Mouse (Mus musculus): ENCODE data around the gene Bcan.

Gene Bcan

DNA sequence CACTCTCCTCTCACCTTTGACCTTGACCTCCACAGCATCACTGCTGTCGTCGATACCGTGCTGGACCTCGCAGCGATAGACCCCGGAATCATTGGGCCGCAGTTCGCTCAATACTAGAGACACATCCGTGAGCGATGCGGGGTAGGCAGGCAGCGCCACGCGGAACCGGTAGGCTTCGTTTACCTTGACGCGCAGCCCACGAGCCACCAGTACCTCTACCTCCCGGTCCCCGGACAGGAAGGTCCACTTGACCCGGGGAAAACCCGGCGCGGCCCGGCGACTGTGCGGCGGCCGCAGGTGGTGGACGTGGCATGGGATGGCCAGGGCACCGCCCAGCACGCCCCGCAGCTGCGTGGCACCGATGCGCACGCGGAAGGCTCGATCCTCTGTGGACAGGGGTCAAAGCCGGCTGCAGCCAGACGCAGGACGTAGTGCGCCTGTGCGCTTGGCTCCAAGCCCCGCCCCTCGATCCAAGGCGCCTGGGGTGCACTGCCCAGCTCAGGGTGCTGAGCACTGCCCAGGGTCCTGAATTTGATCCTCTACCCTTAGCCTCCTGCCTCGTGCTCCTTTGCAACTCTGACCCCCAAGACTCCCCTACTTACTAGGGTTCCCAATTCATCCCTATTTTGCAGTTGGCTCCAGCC lies 2.9 kb downstream of the Bcan start:
- DNase-seq (ENCODE audit: low read depth, low spot score): no peak

DNA sequence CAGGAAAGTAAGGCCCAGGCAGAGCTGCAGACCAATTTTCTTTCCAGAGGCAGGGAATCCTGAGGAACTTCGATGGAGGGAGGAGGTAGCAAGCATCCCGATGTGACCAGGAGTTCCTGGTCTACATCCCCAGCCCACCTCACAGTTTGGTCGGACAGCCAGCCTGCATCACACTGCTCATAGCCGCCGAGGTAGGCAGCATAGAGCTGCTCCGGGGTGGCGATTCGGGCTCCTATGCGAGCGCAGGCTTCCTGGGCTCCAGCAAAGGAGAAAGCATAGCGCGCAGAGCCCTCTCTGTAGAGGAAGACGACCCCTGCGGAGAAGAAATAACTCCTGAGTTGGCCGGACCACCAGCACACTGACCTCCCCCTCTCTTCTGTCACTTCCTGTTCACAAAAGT lies 3.6 kb downstream of the Bcan start:
- DNase-seq (ENCODE audit: low read depth, low spot score): no peak

DNA sequence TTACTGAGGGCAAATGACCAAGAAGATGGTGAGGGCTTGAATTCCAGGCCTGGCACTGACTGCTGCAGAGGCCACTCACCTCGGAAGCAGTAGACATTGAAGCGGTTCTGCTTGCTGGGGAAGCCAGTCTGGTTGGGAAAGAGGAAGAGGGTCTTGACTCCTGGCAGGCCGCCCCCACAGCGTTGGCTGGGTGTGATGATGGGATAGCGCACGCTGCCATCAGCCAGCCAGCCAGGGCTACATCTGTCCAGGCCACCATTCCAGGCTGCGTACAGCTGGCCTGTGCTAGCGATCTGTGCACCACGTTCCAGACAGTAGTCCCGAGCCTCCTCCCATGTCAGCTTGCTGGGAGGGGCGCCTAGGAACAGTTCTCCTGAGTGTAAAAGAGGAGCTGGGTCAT lies 4.7 kb downstream of the Bcan start:
- DNase-seq (ENCODE audit: low read depth, low spot score): no peak

DNA sequence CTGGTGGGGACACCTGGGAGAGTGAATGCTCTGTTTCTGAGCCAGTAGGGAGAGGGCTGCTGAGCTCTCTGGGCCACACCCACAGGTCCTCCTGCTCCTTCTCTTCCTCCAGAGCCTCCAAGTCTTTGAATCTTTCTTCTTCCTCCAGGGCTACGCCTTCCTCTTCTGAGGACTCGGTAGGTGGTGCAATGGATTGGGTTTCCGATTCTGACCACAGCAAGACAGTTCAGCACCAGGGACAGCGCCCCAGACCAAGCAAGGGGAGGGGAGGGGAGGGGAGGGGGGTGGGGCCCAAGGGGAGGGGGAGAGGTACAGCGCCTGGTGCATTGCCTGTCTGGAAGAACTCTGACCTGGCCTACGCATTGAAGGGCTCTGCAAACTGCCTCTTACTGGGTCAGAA lies 6.6 kb downstream of the Bcan start:
- no peak for DNase-seq (ENCODE audit: low read depth, low spot score)

DNA sequence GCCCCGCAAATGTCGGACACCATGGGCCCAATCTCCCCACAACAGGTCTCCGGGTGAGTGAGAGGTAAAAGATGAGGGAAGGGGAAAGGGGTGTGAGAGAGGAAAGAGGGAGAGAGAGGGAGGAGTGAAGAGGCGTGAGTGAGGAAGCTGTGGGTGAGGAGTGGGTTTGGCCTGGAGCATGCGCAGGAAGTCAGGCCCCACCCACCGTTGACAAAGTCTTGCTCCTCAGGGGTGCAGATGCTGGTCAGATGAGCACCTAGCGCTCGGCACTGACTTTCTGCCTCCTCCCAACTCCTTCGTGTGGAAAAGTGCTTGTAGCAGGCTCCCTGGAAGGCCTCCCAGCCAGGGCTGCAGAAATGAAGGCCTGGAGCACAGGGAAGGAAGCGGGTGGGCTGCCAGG lies 10.1 kb downstream of the Bcan start:
- DNase-seq (ENCODE audit: low read depth, low spot score): no peak

DNA sequence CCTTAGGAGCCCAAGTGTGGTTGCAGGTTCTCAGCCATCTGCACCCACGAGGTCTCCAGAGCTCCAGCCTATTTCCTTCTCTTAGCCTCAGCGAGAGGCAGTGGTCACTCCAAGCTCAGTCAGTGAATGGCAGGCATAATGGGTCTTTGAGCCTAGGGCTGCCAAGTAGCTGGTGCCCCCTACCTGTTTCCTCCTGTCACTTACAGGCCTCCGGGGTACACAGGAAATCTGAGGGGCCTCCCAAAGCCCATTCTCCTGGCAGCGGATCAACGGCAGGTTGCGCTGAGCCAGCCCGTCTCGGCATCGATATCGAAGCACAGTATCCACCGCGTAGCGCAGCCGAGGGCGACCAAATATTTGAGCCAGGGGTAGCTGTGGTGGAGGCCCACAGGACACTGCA lies 12.0 kb downstream of the Bcan start:
- no peak for DNase-seq (ENCODE audit: low read depth, low spot score)

DNA sequence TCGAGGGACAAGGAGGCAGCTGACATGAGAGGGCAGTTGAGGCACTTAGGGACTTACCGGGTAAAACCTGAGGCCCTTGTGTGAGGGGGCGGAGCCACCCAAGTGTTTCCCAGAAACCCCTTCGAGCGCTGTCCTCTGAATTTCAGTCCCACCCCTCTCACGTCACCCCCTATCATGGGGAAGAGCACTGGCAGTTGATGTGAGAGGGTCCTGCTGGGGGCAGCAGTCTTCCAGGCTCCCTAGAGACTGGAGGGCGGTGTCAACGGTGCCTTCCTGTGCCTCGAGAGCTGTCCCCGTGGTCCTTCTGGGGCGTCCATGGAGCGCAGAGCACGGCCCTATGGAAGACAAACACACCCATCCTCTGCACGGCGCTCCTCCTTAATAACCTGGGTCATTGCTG lies 12.4 kb downstream of the Bcan start:
- peak; percentile 84 for DNase-seq (ENCODE audit: low read depth, low spot score)

DNA sequence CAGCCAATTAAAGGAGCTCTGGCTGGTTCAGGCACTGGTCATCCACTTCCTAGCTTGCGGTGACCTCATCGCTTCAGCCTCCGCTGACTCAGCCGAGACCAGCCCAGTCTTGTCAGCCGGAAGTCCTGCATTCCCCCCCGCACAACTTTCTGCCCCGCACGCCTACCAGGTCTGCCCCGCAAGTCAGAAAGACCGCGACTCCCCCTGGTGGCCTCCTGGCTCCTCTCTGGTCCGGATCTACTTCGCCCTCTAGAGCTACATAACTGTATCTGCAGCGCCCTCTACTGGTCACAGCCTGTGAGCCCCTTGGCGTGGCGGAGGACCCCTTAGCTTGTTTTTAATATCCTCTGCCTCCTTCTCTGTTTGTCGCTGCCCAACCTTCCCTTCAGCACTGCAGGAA lies 13.2 kb downstream of the Bcan start:
- DNase-seq (ENCODE audit: low read depth, low spot score): peak; percentile 78

DNA sequence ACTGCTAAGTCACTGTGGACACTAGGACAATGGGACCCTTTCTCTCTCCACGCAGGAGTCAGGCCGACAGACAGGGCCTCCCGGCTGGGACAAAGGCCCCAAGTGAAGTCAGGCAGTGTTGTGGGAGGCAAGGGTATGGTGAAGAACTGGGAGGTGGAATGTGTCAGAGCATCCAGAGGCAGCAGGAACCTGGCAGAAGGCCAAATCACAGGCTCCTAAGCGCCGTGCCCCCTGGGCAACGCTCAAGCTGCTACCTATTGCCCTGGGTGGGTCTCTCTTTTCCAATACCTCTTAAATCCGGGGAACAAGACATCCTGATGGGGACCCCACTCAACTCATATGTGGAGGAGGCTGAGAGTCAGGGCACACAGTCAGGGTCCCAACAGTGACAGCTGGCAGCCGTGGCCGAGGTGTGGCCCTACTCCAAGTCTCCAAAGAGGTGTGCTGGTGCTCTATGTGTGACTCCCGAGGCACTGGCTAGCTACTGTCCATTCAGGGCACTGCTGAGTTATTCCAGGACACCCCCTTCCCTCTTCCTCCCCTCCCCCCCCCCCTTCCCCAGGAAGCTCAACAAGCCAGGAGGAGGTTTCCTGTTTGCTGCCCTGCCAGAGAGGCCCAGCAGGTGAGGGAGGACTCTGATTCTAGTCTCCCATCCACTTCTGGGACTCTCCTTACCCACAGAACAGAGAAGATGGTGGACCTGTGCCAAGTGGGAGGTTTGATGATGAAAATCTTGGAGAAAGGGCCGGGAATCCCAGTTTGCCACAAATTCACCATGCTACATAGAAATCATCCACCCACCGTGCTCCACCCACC lies 14.3 kb downstream of the Bcan start:
- DNase-seq (ENCODE audit: low read depth, low spot score): no peak

DNA sequence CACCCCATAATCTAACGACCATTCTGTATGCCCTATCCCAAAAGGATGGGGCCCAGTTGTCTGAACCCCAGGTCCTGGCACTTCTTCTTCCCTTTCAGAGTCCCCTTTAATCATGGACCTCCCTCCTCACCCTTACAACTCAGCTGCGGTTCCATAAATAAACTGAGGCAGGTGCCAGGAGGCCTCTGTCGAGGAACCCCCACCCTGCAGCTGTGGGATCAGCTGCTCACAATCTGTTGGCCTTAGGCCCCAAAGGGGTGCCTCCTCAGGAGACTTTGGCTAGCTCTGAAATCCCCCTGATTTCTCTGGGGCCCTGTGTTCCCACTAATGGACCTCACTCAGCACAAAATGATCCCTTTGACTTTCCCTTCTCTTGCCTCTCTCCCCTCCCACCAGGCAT lies 15.9 kb downstream of the Bcan start:
- no peak for DNase-seq (ENCODE audit: low read depth, low spot score)

DNA sequence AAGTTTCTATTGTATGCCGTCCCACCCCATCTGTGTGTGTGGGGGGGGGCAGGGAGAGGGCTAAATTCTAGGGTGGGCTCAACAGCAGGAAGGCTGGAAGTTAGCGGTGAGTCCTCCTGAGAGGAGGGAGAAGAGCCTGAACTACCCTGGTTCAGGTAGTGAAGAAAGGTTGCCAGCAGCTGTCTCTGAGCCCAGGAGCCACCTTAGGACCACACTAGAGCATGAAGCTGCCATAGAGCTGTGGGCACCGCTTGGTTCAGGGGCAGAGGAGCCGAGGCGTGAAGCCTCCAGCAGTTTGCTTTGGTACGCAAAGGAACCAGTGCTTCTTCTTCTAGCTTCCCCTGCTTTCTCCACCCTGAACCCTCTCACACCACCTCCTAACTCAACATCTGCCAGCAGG lies 16.4 kb downstream of the Bcan start:
- DNase-seq (ENCODE audit: low read depth, low spot score): no peak

DNA sequence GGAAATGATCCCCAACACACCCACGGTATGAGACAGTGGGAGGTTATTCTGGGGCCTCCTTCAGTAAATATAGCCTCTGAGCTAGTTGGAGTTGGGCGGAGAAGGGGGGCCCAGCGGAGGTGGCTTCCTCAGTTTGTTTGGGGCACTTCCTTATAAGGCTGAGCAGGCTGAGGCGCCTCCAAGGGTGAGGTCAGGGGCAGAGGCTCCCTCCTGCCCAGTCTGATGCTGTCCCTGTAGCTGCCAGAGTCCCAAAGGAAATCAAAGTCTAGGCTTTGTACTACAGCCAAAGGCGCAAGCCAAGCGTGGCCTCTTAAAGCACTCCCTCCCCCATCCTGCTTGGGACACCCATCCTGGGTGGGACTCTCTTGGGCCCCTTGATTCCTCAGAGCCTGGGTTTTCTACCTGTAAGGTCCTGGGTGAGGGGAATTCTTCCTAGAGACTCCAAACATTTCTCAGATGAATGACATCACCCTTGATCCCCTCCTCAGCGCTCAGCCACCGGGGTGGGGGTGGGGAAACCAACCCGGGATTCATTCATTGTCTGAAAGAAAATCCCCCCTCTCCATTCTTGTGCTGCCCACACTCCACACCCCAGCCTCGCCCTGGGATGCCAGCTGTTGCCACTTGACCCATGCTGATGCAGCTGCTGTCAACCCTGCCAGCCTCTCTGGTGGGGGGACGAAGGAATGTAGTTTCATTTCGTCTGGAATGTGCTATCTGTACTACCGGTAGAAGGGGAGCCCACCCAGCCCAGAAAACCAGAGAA lies 17.0 kb downstream of the Bcan start:
- DNase-seq (ENCODE audit: low read depth, low spot score): no peak

DNA sequence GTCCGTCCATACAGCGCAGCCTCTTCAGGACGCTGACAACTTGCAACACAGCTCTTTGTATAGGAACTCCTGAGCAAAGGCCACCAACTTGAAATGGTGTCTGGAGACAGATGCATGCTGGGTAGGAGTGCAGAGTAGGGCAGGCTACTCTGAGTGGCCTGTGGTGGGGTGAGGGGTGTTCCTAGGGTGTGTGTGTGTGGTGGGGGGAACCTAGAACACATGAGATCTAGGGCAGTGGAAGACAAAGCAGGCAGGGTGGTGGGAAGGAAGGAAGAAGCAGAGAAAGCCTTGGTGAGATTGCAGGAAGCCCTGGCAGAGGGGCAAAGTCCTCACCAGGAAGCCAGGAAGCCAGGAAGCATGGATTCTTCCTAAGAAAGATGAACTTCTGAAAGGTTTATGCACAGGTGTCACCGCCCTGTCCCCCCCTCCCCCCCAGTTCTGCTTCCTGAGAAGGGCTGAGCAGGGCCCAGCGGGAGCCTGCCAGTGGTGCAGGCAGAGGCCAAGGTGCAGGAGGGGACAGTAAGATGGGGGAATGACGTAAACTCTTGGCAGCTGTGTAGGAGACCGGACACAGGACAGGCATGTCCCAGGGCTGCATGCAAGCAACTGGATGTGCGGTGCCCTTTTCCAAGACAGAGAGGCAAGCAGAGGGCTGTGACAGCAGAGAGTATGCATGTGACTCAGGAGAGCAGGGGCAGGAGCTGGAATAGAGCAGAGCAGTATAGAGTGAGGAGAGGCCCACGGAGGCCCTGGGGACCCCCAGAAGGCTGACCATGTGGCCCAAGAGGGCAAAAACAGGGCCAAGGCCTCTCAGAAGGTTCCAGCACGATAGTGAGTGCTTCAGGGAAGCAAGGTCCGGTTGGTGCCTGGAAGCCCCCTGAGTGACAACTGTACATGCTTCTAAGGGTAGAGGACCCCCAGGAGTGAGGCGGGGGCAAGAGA lies 17.9 kb downstream of the Bcan start:
- DNase-seq (ENCODE audit: low read depth, low spot score): no peak

DNA sequence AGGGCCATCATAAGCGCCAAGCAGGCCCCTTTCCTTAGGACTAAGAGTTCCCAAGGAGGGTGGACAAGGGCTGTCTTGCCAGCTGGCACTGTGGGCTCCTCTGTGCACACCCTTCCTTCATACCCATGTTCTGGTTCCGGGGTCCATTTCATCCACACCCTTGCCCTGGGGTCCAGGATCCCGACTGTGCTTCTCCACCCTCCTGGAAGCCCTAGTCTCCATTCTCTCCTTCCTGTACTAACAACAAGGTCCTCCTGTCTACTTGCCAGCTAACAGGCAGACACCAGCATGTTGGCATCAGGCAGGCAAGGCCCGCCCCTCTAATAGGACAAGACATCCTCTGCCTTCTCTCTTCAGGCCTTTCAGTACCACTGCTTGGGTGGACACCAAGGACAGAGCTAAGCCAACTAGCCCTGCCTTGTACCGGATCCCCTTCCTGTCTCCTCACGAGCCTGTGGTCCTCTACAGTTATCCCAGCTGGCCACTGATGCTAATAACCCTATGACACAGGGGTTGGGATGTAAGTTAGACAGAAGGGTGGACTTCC lies 18.7 kb downstream of the Bcan start:
- DNase-seq (ENCODE audit: low read depth, low spot score): no peak

DNA sequence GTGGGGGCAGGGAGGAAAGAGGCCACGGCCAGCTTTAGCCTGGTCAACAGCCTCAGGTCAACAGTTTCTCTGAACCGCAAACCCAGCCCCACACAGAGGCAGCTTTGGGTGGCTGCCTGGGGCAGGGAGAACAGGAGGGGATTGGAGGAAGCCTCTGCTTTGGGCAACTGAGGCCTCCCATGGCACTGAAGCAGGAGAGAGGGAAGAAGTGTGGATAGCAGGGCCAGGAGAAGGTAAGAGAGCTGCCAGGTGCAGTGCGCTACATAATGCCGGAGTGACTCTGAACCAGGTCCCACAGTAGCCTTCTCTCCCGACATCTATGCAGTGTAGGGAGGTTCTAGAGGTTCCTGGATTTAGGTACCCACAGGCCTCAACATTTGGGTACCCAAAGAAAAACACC lies 19.3 kb downstream of the Bcan start:
- DNase-seq (ENCODE audit: low read depth, low spot score): no peak

DNA sequence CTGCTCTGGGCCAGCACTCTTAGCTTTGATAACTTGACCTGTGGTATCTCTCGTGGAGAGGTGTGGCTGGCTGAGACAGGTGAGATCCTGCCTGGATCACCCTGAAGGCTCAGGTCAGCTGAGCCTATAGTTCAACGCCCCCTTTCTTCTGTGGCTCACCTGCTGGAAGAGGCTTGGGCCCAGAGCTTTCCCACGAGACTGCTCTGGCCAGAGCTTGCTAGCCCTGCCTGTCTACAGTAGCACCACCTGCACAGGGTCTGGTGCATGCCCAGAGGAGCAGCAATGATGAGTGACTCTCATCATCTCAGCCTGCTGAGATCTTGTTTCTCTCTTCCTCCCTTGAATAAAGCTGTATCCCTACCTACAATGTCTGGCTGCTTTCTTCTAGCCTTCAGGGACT lies 19.9 kb downstream of the Bcan start:
- no peak for DNase-seq (ENCODE audit: low read depth, low spot score)

DNA sequence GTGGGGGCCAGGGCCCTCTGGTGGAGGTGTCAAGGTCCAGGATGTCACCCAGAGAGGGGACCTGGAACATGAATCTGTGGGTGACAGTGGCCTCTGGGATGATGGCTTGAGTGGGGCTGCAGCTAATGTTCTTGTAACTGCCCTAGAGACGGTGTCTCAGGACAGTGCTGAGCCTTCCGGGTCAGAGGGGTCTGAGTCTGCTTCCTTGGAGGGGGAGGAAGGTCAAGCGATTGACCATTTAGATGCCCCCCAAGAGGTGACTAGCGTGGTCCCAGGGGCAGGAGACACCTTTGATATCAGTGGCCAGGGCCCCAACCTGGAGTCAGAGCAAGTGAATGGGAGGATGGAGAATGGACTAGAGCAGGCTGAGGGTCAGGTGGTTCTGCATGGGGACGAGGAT lies 20.5 kb downstream of the Bcan start:
- no peak for DNase-seq (ENCODE audit: low read depth, low spot score)

DNA sequence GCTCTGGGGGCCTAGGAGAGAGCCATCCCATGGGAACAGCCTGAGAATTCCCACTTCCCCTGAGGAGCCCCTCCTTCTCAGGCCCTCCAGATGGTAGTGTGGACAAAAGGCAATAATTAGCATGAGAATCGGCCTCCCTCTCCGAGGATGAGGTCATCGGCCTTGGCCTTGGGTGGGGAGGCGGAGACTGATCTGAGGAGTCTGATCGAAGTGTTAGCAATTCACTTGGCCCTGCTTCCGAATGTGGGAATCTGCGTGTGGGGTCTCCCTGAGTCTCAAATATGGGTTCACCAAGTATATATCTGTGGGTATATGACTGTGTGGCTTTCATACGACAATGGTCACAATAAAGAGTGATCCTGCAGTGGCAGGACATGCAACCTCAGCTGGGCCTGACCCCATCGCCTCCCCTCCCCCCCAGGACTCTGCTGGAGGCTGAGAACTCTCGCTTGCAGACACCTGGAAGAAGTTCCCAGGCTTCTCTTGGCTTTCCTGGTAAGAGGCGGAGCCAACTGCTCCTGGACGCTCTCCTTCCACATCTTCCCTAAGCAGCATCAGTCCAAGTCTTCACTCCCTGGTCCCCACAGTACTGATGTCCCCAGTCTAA lies 25.5 kb downstream of the Bcan start:
- DNase-seq (ENCODE audit: low read depth, low spot score): no peak

DNA sequence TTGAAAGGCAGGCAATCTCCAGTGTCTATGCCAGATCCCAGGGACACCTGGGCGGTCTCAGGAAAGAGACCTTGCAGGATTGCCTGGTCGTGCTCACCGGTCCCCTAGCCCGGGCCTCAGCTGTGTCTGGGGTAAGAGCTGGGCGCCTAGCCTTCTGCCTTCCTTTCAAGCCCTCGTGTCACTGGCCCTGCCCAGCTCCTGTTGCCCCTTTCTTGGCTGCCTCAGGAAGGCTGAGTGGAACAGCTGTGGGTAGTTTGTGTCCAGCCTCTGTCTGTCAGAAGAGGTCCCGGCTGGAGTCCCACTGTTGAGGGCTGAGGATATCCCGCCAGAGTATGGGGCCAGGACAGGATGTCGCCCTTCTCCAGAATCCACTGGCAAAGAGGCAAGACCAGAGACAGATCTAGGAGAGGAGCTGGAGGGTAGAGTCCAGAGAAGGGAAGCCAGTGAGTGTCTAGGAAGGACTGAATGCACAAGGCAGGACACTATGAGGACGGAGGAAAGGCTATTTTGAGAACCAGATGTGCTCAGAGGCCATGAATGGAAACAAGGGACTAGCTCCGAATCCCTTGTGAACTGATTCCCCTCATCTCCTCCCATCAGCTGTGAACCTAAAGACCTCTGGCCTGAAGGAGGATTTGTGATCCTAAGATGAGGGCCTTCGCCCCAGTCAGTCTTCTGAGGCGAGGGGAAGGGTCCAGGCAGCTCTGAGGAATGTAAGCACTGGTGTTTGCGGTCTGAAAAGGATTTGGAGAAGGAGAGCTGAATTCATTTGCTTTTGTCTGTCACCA lies 26.2 kb downstream of the Bcan start:
- DNase-seq (ENCODE audit: low read depth, low spot score): no peak

DNA sequence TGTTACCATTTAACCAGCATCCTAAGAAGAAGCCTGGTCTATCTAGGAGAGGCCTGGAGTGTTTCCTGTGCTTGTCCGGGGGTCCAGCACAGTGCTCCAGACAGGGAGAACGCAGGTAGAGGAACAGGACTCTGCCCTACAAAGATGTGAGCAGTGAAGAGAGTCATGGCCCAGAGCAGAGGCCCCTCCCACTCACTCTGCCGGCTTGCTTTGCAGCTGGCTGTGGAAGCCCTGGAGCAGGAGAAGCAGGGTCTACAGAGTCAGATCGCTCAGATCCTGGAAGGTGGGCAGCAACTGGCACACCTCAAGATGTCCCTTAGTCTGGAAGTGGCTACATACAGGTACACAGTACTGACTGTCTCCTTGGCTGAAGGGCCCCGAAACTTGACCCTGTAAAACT lies 27.3 kb downstream of the Bcan start:
- DNase-seq (ENCODE audit: low read depth, low spot score): no peak
